Mouse (Mus musculus): ENCODE measurements at regions not wholly inside any gene's neighbourhood (a gene's known extent, or its start where the extent isn't known, plus 50 kb on each side); places are given as distances from the start of the nearest gene placed in this dataset.

GRCm38 (mm10) chr7:113059967-113060284 lies 106.2 kb downstream of the Rassf10 start:
- no peak for DNase-seq (ENCODE audit: low read depth, low spot score)

GRCm38 (mm10) chr7:113060991-113061390 lies 107.2 kb downstream of the Rassf10 start:
- no peak for DNase-seq (ENCODE audit: low read depth, low spot score)

GRCm38 (mm10) chr7:113066536-113066935 lies 112.8 kb downstream of the Rassf10 start:
- no peak for DNase-seq (ENCODE audit: low read depth, low spot score)

- no peak for DNase-seq (ENCODE audit: low read depth, low spot score)
Measured at GRCm38 (mm10) chr7:113068296-113068695, 114.5 kb downstream of the Rassf10 start.

GRCm38 (mm10) chr7:113069336-113069924 lies 115.7 kb downstream of the Rassf10 start:
- DNase-seq (ENCODE audit: low read depth, low spot score), result no peak

- DNase-seq (ENCODE audit: low read depth, low spot score), result no peak
Measured at GRCm38 (mm10) chr7:113071418-113071817, 117.7 kb downstream of the Rassf10 start.

GRCm38 (mm10) chr7:113073781-113074180 lies 120.0 kb downstream of the Rassf10 start:
- no peak for DNase-seq (ENCODE audit: low read depth, low spot score)

- DNase-seq (ENCODE audit: low read depth, low spot score), result no peak
Measured at GRCm38 (mm10) chr7:113075371-113075770, 121.6 kb downstream of the Rassf10 start.

GRCm38 (mm10) chr7:113076243-113076642 lies 122.5 kb downstream of the Rassf10 start:
- DNase-seq (ENCODE audit: low read depth, low spot score), result no peak

GRCm38 (mm10) chr7:113081120-113081519 lies 126.1 kb upstream of the Arntl start:
- no peak for DNase-seq (ENCODE audit: low read depth, low spot score)

GRCm38 (mm10) chr7:113084930-113085625 lies 122.2 kb upstream of the Arntl start:
- no peak for DNase-seq (ENCODE audit: low read depth, low spot score)

- DNase-seq (ENCODE audit: low read depth, low spot score), result no peak
Measured at GRCm38 (mm10) chr7:113086158-113086557, 121.1 kb upstream of the Arntl start.

- no peak for DNase-seq (ENCODE audit: low read depth, low spot score)
Measured at GRCm38 (mm10) chr7:113087646-113088045, 119.6 kb upstream of the Arntl start.

- no peak for DNase-seq (ENCODE audit: low read depth, low spot score)
Measured at GRCm38 (mm10) chr7:113089044-113089443, 118.2 kb upstream of the Arntl start.

GRCm38 (mm10) chr7:113093931-113094330 lies 113.3 kb upstream of the Arntl start:
- no peak for DNase-seq (ENCODE audit: low read depth, low spot score)

GRCm38 (mm10) chr7:113095092-113095491 lies 112.2 kb upstream of the Arntl start:
- no peak for DNase-seq (ENCODE audit: low read depth, low spot score)

GRCm38 (mm10) chr7:113104265-113104664 lies 103.0 kb upstream of the Arntl start:
- no peak for DNase-seq (ENCODE audit: low read depth, low spot score)

- no peak for DNase-seq (ENCODE audit: low read depth, low spot score)
Measured at GRCm38 (mm10) chr7:113105359-113105758, 101.9 kb upstream of the Arntl start.

GRCm38 (mm10) chr7:113106731-113107130 lies 100.5 kb upstream of the Arntl start:
- DNase-seq (ENCODE audit: low read depth, low spot score), result no peak

GRCm38 (mm10) chr7:113107965-113108364 lies 99.3 kb upstream of the Arntl start:
- DNase-seq (ENCODE audit: low read depth, low spot score), result no peak

GRCm38 (mm10) chr7:113108442-113109000 lies 98.7 kb upstream of the Arntl start:
- no peak for DNase-seq (ENCODE audit: low read depth, low spot score)

GRCm38 (mm10) chr7:113109481-113109880 lies 97.8 kb upstream of the Arntl start:
- no peak for DNase-seq (ENCODE audit: low read depth, low spot score)

GRCm38 (mm10) chr7:113110867-113111508 lies 96.3 kb upstream of the Arntl start:
- no peak for DNase-seq (ENCODE audit: low read depth, low spot score)
